Mouse (Mus musculus) frontal cortex, postnatal 36 days (tissue): ENCODE measurements around the gene Kif3a.
A peak's percentile ranks its signal among the peaks of the same experiment; 100 is the strongest.

Source experiments
- DNase-seq, 2 experiments: peaks; one replicate each; pipeline ENCODE4 v3.0.0; 2022; ENCODE audit warnings: low spot score in 2 of 2

Kif3a gene

GRCm38 (mm10) chr11:53616748-53617558 is 49.8 kb downstream of the Kif3a start:
- DNase-seq: no peak

- no peak for DNase-seq
Observed at GRCm38 (mm10) chr11:53617562-53618109, 50.5 kb downstream of the Kif3a start.

DNA sequence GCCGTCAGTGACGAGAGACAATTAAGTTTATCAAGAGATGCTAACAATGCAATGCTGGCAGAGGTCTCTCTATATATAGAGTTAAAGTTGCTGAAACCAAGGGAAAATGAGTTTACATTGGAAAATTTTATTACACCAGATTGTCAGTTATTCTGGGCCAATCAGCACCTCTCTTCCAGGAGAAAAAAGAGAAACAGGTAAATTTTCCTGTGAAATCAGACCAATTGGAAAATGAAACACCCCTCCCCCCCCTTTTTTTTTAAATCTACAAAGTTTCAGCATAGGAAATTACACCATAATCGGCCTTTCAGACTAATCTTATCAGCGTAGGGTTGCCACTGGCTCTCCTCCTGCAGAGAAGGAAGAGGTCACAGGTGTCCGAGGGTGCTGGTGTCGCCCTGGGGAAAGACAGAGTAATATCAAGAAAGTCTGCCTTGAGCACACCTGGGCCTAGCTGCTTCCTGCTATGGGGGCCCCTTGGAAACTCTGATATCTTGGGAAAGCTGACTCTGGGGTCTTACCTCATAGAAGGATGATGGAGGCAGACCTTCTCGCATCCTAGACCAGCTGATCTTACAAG is 51.5 kb downstream of the Kif3a start, which contains the start of gene Il4:
Il4 (minus strand) TSS at position 51 of the 580 bp plus-strand sequence.
- no peak for DNase-seq

GRCm38 (mm10) chr11:53619428-53619827 is 52.2 kb downstream of the Kif3a start:
- DNase-seq: no peak

- no peak for DNase-seq
Observed at GRCm38 (mm10) chr11:53620094-53620493, 52.9 kb downstream of the Kif3a start.

DNA sequence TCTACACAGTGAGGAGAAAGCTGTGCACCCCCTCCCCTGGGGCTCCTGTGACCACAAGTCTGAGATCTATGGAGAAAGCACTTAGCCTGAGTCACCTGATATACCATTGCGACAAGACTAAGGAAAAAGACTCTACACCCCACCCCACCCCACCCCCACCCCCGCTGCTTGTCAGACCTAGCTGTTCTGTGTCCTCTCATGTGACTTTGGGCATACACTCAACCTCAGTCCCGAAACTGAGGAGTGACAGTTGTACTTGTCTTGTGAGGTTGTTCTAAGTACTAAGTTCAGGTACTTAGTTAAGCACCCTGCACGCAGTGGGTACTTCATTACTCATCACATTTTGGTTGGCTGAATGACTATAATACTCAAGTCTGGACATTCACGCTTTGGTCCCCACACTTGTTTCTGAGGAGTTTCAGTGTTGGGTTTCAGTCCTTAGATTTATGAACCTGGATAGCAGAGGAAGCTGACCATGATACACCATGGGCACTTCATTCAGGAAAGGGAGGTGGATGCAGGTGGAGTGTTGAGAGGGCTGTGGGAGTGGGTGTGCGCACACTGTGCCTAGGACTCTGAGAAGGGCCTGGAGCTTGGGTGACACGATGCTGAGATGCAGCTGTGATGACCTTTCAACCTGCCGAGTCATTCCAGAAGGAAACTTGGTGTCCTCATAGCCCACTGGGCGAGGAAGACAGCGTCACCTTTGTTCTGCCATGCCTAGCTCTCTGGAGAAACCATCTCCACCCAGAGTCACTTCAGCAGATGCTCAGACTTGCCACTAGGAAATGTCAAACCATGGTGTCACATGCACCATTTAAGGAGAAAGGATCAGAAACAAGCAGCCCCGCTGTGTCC is 54.6 kb downstream of the Kif3a start:
- DNase-seq: no peak

DNA sequence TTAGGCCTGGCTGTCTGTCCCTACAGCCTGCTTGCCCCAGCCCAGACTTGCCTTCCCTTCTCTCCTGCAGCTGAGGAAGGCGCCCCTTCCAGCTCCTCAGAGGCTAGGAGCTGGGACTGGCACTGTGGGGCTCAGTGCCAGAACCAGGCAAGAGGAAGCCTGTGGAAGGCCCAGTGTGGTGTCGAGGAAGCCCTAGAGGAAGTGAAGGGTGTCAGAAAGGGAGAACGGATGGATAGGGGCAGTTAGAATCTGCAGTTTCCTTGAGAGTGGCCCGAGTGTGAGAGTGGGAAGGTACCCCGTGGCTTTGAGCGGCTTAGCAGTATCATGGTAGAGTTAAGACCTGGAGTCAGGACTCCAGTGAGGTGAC is 55.2 kb downstream of the Kif3a start:
- DNase-seq: no peak

DNA sequence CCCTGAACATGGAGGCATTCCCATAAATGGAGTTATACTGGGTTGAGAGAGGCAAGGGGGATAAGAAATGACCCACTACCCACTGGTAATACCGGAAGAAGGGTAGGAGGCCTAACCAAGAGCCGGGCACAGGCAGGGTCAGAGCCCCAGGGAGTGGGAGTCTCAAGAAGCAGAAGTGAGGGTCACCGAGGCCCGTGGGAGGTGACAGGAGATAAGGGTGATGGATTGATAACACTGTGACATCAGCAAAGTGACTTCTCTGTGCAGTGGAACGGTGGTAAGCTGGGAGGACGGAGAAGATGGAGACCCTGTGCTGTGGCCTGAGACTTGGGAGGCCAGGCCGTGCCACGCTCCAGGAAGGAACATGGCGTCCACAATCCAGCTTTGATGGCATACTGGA is 56.4 kb downstream of the Kif3a start:
- no peak for DNase-seq

- DNase-seq: no peak
Observed at GRCm38 (mm10) chr11:53624124-53624523, 56.9 kb downstream of the Kif3a start.

- DNase-seq: no peak
Observed at GRCm38 (mm10) chr11:53626802-53627373, 59.7 kb downstream of the Kif3a start.

- DNase-seq: peak; percentile 69 to 86
Observed at GRCm38 (mm10) chr11:53627859-53628258, 60.7 kb downstream of the Kif3a start.

DNA sequence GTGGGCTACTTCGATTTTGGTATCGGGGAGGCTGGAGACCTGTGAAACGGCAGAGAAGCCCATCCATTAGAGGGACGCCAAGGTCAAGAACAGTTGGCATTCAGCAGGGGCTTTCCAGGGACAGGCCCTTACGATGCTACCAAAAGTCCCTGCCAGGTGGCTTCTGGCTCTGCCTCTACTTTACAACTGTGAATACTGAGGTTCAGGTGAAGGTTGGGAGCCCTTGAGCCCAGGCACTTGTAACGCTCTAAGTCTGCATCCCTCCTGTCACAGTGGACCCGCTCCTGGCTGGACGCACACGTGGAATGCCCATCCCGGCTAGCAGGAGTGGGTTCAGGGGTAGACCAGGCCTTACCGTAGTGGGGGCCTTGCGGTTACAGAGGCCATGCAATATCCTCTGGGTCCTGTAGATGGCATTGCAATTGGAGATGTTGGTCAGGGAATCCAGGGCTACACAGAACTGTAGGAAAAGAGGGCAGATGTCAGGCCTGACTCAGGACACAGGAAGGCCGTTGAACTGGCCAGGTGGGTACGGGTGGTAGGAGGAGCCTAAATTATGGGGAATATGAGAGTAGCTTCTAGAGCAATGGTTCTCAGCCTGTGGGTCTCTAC is 65.0 kb downstream of the Kif3a start:
- peak in 1 of 2 experiments; percentile 14 for DNase-seq

GRCm38 (mm10) chr11:53633644-53634043 is 66.5 kb downstream of the Kif3a start:
- no peak for DNase-seq

GRCm38 (mm10) chr11:53634556-53634955 is 67.4 kb downstream of the Kif3a start, which contains the start of gene Il13:
TSS of gene Il13 (minus strand) at chr11:53634702.
- no peak for DNase-seq

DNA sequence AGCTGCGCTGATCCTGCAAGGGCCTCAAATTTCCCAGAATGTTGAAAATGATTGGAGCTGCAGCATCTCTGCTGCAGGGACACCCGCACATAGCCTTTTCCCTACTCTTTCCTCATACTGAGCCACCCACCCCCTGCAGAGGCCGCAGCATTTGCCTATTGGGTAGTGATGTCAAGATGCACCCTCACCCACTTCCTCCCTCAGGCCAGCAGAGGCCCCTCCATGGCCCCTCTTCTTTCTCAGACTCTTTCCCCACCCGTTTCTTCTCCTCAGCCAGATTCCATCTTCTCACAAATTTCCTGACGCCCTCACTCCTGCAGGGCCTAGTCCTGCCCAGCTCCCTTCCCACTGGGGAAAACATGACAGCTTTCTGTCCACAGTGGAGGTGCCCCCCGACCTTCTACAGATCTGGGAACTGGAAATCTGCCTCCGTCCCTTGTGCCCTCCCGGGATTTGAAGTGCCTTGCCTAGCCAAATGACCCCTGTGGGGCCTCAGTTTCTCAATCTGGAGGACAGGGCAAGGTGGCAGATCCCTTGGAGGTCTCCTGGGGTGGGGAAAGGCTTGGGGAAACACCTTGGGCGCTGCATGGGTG is 68.5 kb downstream of the Kif3a start:
- DNase-seq: no peak

- DNase-seq: peak; percentile 28 to 37
Observed at GRCm38 (mm10) chr11:53636183-53636646, 69.0 kb downstream of the Kif3a start.

GRCm38 (mm10) chr11:53637046-53637802 is 70.0 kb downstream of the Kif3a start:
- no peak for DNase-seq

GRCm38 (mm10) chr11:53637803-53638260 is 70.7 kb downstream of the Kif3a start:
- no peak for DNase-seq

DNA sequence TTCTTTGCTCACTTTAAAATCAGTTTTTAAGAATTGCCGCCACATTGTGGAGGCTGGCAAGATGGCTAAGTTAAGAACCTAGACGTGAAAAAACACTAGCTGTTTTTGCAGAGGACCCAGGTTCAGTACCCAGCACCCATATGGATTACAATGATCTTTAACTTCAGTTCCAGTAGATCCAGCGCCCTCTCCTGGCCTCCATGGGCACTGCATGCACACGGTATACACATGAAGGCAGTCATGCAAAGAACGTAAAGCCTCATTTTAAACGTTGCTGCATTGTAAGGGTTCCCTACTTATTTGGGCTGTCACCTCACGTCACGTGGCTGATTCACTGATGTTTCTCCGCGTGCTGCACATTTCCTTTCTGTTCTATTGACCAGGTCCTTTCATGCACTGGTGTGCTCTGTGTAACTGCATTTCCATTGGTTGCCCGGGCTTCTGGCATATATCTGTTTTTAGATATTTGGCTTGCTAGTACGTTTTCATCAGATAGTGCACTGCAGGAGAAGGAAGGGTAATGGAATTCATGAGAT is 75.6 kb downstream of the Kif3a start:
- DNase-seq: no peak

DNA sequence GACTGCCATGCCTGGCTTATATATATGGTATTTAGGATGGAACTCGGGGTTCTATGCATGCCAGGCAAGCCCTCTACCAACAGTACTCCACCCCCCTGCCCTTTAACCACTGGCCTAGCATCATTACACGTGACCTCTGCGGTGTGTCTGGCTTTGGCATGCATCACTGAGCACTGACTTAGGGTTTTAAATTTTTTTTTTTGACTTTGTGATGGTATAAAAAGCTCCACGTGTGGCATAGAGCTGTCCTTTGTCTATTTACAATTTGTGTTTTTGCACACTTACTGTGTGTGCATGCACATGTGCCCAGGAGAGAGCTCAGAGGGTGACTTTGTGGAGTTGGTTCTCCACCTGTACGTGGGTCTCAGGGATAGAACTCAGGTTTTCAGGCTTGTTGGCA is 76.8 kb downstream of the Kif3a start:
- no peak for DNase-seq
